1 mouse cellular context compared by ENCODE assay signal in genomic region chr10:128547361-128548032, GRCm38 (mm10).
A peak's percentile ranks its signal among the peaks of the same experiment; 100 is the strongest.
TF ChIP-seq lines count a peak whose summit lies in the region.

TSS of gene Zc3h10 (minus strand) at chr10:128547774.

TF ChIP-seq in MEL, 35 proteins besides CTCF, POLR2A, EP300 and RAD21 (continued from another document):
- TF ChIP-seq ETS1 (IDR thresholded peaks at IDR 0.05; ENCODE audit: low read depth, low read length) (peak; percentile 66), MAX (IDR thresholded peaks at IDR 0.05; ENCODE audit: low read length) (peak; percentile 60; the same call in 1 of the 2 replicates), MAZ (IDR thresholded peaks at IDR 0.05; ENCODE audit: low read depth, low read length) (peak; percentile 77; the same call in 1 of the 2 replicates), MXI1 (IDR thresholded peaks at IDR 0.05; ENCODE audit: low read depth, low read length) (peak; percentile 92), MEF2A (IDR thresholded peaks at IDR 0.05; ENCODE audit: extremely low read depth, insufficient replicate concordance, low read depth, low read length, poor library complexity, severe bottlenecking) (no peak), ELF1 (IDR thresholded peaks at IDR 0.05; ENCODE audit: low read depth, low read length) (peak; percentile 100)
